Mouse (Mus musculus) embryonic facial prominence, embryonic 15.5 days (tissue): ENCODE data around the gene Sf3b4. TPM values are rescaled to one million over a fixed set of nuclear protein-coding genes. Genes with fewer than 3 reads are reported as not detected.
A peak's percentile ranks its signal among the peaks of the same experiment; 100 is the strongest.
"Not testable (repeated sequence)": the region's sequence is repeated elsewhere in the genome, so short reads cannot be mapped to it uniquely, and the experiment has no call there.

ENCODE experiments used
- ATAC-seq: fragments of 200-750 bp; cut with Nextera tagmentation; 2 replicates; pipeline ENCODE4 v1.8.0; 2017; ENCODE audit warnings: low read depth, moderate TSS enrichment; ENCODE audit not compliant: insufficient number of reproducible peaks, low FRiP score, low TSS enrichment
- H3K27ac ChIP-seq: fragments of 300-500 bp; sonication (generic); replicated peaks from 2 replicates; pipeline ENCODE4 v1.5.1; 2015; ENCODE audit warnings: mild to moderate bottlenecking, inconsistent platforms
- H3K27me3 ChIP-seq: fragments of 300-500 bp; sonication (generic); 2 replicates; pipeline ENCODE4 v1.6.1; 2015; ENCODE audit warnings: inconsistent platforms
- H3K36me3 ChIP-seq: fragments of 300-500 bp; sonication (generic); 2 replicates; pipeline ENCODE4 v1.6.1; 2015; ENCODE audit warnings: mild to moderate bottlenecking, inconsistent platforms
- H3K4me1 ChIP-seq: fragments of 300-500 bp; sonication (generic); 2 replicates; pipeline ENCODE4 v1.6.1; 2015; ENCODE audit warnings: inconsistent platforms
- H3K4me2 ChIP-seq: fragments of 300-500 bp; sonication (generic); replicated peaks from 2 replicates; pipeline ENCODE4 v1.6.1; 2015; ENCODE audit warnings: mild to moderate bottlenecking, inconsistent platforms
- H3K4me3 ChIP-seq: fragments of 300-500 bp; sonication (generic); replicated peaks from 2 replicates; pipeline ENCODE4 v1.5.1; 2015; ENCODE audit warnings: mild to moderate bottlenecking, inconsistent platforms
- H3K9ac ChIP-seq: fragments of 300-500 bp; sonication (generic); 2 replicates; pipeline ENCODE4 v1.6.1; 2015; ENCODE audit warnings: inconsistent platforms
- H3K9me3 ChIP-seq: fragments of 300-500 bp; sonication (generic); replicated peaks from 2 replicates; pipeline ENCODE4 v1.6.1; 2016; ENCODE audit warnings: inconsistent platforms
- WGBS: fragments of 180-500 bp; shearing (Covaris S2); methylation state at CpG from one replicate; pipeline ENCODE4 v1.1.7; 2015; 5-methylcytosine and 5-hydroxymethylcytosine counted together
- polyA plus RNA-seq: library from polyadenylated mRNA; unstranded; fragments of >200 nt; fragmentation: Nextera tagmentation; extraction: Ambion mirVana; gene quantifications from 2 replicates; pipeline ENCODE4 v1.2.1, GENCODE M21; 2015

Gene Sf3b4
- polyA plus RNA-seq, 1 experiment from 2014 or later: 167 TPM

GRCm38 (mm10) chr3:96174042-96174441 is 1.9 kb downstream of the Sf3b4 start:
- Histone ChIP-seq H3K4me3 (peak overlapping the region; percentile 7; the same call in 1 of the 2 replicates), H3K4me1 (peaks cover 36% of the 10 kb centered on the region), H3K36me3 (peaks cover 51% of the 10 kb centered on the region)
- H3K27me3 ChIP-seq, H3K9me3 ChIP-seq, ATAC-seq, H3K27ac ChIP-seq, H3K4me2 ChIP-seq, H3K9ac ChIP-seq: not testable (repeated sequence)
- 90% methylated on average over 4 of the region's 4 CpGs for WGBS

GRCm38 (mm10) chr3:96175251-96175650 is 3.1 kb downstream of the Sf3b4 start:
- Histone ChIP-seq H3K4me3 (no peak overlapping the region), H3K27ac (no peak overlapping the region), H3K9ac (no peak overlapping the region), H3K9me3 (no peaks in the 10 kb centered on the region), H3K36me3 (peaks cover 42% of the 10 kb centered on the region), H3K4me1 (peaks cover 40% of the 10 kb centered on the region), H3K4me2 (no peak overlapping the region), H3K27me3 (no peaks in the 10 kb centered on the region)
- no peak for ATAC-seq
- 94% methylated on average over 6 of the region's 6 CpGs for WGBS

- Histone ChIP-seq H3K36me3 (peaks cover 41% of the 10 kb centered on the region), H3K4me3 (no peak overlapping the region), H3K9ac (no peak overlapping the region), H3K9me3 (no peaks in the 10 kb centered on the region), H3K27ac (no peak overlapping the region), H3K27me3 (no peaks in the 10 kb centered on the region), H3K4me2 (no peak overlapping the region), H3K4me1 (peaks cover 43% of the 10 kb centered on the region)
- WGBS: 88% methylated on average over 4 of the region's 4 CpGs
- ATAC-seq: no peak
Measured at GRCm38 (mm10) chr3:96178427-96178826, 6.3 kb downstream of the Sf3b4 start.

GRCm38 (mm10) chr3:96178902-96179301 is 6.8 kb downstream of the Sf3b4 start:
- Histone ChIP-seq H3K27me3 (no peaks in the 10 kb centered on the region), H3K4me3 (no peak overlapping the region), H3K9ac (no peak overlapping the region), H3K27ac (no peak overlapping the region), H3K4me2 (no peak overlapping the region), H3K4me1 (peaks cover 40% of the 10 kb centered on the region), H3K36me3 (peaks cover 41% of the 10 kb centered on the region), H3K9me3 (no peaks in the 10 kb centered on the region)
- no peak for ATAC-seq
- WGBS: 66% methylated on average over 2 of the region's 2 CpGs

- Histone ChIP-seq H3K9me3 (no peaks in the 10 kb centered on the region), H3K4me3 (no peak overlapping the region), H3K9ac (no peak overlapping the region), H3K4me2 (no peak overlapping the region), H3K27ac (no peak overlapping the region), H3K36me3 (peaks cover 38% of the 10 kb centered on the region), H3K27me3 (no peaks in the 10 kb centered on the region), H3K4me1 (peaks cover 33% of the 10 kb centered on the region)
- 54% methylated on average over 4 of the region's 4 CpGs for WGBS
- no peak for ATAC-seq
Measured at GRCm38 (mm10) chr3:96179531-96179930, 7.4 kb downstream of the Sf3b4 start.

- Histone ChIP-seq H3K4me3 (peak within 1 kb of the TSS; percentile 57), H3K27me3 (no peaks in the 10 kb centered on the region), H3K9ac (peak within 1 kb of the TSS; percentile 37), H3K36me3 (peaks cover 26% of the 10 kb centered on the region), H3K4me1 (peaks cover 29% of the 10 kb centered on the region), H3K9me3 (no peaks in the 10 kb centered on the region), H3K27ac (no peak within 1 kb of the TSS), H3K4me2 (peak within 1 kb of the TSS; percentile 81)
- WGBS: 2% methylated on average over 22 of the region's 23 CpGs
- peak; percentile 52; the same call in 1 of the 2 replicates for ATAC-seq
Measured at GRCm38 (mm10) chr3:96180727-96181477, 8.8 kb downstream of the Sf3b4 start, which contains the start of gene Sv2a. TSS of gene Sv2a (plus strand) at chr3:96181151.

- 0 out of 2 replicates have a peak, but pooled peaks have one; percentile 2 for ATAC-seq
Measured at GRCm38 (mm10) chr3:96181510-96182381, 9.6 kb downstream of the Sf3b4 start.

GRCm38 (mm10) chr3:96182382-96182776 is 10.2 kb downstream of the Sf3b4 start:
- Histone ChIP-seq H3K4me1 (peaks cover 29% of the 10 kb centered on the region), H3K27ac (no peak overlapping the region), H3K4me2 (peak overlapping the region; percentile 81), H3K36me3 (peaks cover 15% of the 10 kb centered on the region), H3K27me3 (no peaks in the 10 kb centered on the region), H3K9me3 (no peaks in the 10 kb centered on the region), H3K9ac (0 out of 2 replicates have a peak overlapping the region, but pooled peaks have one; percentile 4), H3K4me3 (no peak overlapping the region; the same call in 1 of the 2 replicates)
- WGBS: 19% methylated on average over 4 of the region's 4 CpGs
- ATAC-seq: no peak

More at GRCm38 (mm10) chr3:96181510-96182381, 9.6 kb downstream of the Sf3b4 start:
- H3K4me3 ChIP-seq: peak overlapping the region; percentile 57
- peak overlapping the region; percentile 81 for H3K4me2 ChIP-seq
- peaks cover 18% of the 10 kb centered on the region for H3K36me3 ChIP-seq
- 23% methylated on average over 12 of the region's 12 CpGs for WGBS
- H3K9me3 ChIP-seq: no peaks in the 10 kb centered on the region
- H3K27ac ChIP-seq: no peak overlapping the region
- H3K27me3 ChIP-seq: no peaks in the 10 kb centered on the region
- H3K9ac ChIP-seq: peak overlapping the region; percentile 4; the same call in 1 of the 2 replicates
- peaks cover 29% of the 10 kb centered on the region for H3K4me1 ChIP-seq

GRCm38 (mm10) chr3:96192977-96193376 is 20.8 kb downstream of the Sf3b4 start:
- Histone ChIP-seq H3K4me1 (peaks cover 11% of the 10 kb centered on the region), H3K9ac (no peak overlapping the region), H3K27me3 (no peaks in the 10 kb centered on the region), H3K4me2 (peak overlapping the region; percentile 8; the same call in 1 of the 2 replicates), H3K9me3 (no peaks in the 10 kb centered on the region), H3K27ac (no peak overlapping the region), H3K4me3 (no peak overlapping the region), H3K36me3 (peaks cover 12% of the 10 kb centered on the region; the same call in 1 of the 2 replicates)
- no peak for ATAC-seq
- 33% methylated on average over 12 of the region's 12 CpGs for WGBS

- ATAC-seq: no peak
Measured at GRCm38 (mm10) chr3:96194966-96195365, 22.8 kb downstream of the Sf3b4 start.

More at GRCm38 (mm10) chr3:96194966-96195365, 22.8 kb downstream of the Sf3b4 start:
- 75% methylated on average over 10 of the region's 10 CpGs for WGBS
- Histone ChIP-seq H3K4me2 (no peak overlapping the region), H3K27ac (no peak overlapping the region), H3K9ac (no peak overlapping the region), H3K36me3 (peaks cover 8% of the 10 kb centered on the region; the same call in 1 of the 2 replicates), H3K27me3 (no peaks in the 10 kb centered on the region), H3K4me1 (peaks cover 14% of the 10 kb centered on the region), H3K4me3 (no peak overlapping the region), H3K9me3 (no peaks in the 10 kb centered on the region)
